Mouse (Mus musculus) 416B (cell line): Measurements from ENCODE around the gene Gm20388.
A peak's percentile ranks its signal among the peaks of the same experiment; 100 is the strongest.
"Not testable (repeated sequence)": the region's sequence is repeated elsewhere in the genome, so short reads cannot be mapped to it uniquely, and the experiment has no call there.

Experiments
- DNase-seq: peaks from one replicate; pipeline ENCODE4 v3.0.0; 2011; ENCODE audit warnings: low read depth

The Gm20388 gene

DNA sequence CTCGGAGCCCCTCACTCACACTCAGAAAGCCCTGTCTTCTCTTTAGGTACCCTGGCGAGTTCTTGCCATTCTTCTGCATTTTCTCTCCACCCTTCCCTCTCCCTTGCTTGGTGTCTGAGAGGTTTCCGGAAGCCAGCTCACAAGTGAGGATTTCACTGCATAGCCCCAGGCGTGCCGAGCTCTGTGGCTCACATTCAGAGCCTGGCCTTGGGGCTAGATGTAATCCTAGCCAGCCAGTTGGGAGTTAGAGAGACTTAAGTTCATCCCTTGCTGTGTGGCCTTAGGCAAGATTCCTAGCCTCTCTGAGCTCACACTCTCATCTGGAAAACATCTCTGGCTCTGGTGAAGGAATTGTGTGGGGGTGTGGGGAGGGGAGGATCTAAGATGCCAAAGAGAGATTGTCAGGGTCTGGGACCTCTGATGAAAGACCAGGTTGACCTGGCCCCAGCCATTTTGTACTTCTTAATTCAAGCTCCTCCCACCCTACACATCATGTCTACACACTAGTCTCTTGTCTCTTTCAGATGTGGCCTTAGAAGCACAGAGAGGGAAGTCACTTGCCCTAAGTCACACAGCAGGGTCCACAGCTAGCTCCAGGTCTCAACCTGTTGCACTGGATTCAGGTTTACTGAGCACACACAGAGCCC, 426.4 kb downstream of the Gm20388 start:
- DNase-seq = peak; percentile 88

DNA sequence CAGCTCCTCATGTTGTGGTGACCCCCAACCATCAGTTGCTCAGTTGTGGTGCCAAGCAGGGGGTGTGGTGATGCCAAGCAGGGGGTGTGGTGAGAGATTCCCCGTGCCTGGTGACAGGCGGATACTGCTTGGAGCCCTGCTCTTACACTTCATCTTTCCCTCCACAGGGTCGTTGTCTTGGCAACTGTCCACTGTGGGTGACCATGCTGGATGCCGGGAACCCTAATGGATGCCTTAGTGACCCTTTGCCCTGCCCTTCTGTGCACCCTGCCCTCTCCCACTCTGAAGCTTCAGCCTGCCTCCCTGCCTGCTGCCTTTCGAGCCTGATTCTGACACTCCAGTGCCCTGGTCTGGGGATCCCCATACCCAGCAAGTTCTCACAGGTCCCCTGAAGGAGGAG, 427.0 kb downstream of the Gm20388 start:
- DNase-seq = no peak

DNA sequence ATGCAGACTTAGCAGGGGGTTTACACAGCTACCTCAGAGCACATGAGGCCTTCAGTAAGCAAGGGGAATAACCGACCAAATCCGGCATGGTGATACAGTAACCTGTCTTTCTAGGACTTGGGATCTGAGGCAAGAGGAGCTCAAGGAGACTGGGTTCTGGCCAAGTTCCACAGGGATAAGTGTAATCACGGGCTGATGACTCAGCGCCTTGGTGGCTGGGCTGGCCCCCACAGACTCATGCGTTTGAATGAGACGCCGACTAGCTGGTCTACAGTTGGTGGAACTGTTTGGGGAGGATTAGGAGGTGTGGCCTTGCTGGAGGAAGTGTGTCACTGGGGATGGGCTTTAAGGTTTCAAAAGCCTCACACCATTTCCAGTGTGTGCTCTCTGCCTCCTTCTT, 428.0 kb downstream of the Gm20388 start:
- peak; percentile 48 for DNase-seq

DNA sequence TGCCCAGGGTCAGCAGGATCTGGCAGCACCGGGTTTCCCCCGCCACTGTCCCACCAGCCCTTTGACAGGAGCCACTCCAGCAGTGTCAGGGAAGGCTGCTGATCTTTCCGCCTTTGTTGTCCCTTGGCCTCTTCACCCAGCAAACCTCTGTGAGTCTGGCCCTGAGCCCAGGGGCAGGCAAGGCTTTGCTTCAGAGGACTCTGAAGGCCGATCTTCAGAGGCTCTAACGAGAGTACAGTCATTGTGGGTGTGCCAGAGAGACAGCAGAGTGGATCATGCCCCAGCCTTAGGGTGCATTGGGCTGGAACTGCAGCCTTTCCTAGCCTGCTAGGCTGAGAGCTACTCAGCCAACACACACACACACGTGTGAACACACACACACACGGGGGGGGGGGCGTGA, 429.1 kb downstream of the Gm20388 start:
- DNase-seq = no peak

DNA sequence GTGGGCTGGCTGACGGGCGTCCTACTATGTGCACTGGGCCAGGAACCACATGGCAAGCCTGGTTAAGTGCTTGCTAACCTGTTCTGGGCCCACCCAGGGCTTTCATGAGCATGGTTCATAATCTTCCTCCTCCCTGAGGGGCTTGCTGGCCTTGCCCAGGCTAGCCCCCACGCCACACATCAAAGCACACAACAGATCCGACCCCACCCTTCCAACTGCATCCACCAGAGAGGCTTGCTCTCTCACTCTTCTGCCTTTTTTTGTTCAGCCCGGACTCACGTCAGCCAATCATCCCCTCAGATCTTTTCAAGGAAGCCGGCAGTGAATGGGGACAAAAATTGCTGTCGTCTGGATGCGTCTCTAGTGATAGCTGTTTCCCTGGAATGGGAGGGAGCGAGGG, 430.5 kb downstream of the Gm20388 start:
- DNase-seq = no peak

DNA sequence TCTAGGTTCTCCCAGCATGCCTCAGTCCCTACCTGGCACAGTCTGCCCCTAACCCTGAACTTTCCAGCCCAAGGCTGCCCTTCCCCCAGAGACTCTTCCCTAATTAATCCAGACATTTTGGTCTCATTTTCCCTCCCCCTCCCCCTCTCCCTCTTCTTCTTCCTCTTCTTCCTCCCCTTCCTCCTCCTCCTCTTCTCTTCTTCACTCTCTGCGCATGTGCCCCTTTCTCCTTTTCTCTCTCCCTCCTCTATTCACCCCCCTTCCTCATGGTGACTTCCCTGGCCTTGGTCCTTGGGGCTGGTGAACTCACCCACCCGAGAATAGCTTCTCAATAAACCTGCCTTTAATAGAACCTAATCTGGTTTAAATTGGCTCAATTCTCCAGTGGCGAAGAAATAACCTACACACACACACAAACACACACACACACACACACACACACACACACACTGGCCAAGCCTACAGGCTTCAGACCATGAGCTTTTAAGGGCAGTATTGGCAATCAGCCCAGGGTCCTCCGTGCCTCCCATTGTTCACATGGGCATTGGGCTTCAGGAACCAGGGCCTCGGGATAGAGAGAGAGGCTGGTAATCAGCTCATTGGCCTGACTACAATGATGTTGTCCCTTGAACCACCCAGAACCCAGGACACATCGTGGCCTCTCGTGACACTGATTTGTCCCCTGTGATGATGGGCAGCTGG, 432.4 kb downstream of the Gm20388 start:
- no peak for DNase-seq

DNA sequence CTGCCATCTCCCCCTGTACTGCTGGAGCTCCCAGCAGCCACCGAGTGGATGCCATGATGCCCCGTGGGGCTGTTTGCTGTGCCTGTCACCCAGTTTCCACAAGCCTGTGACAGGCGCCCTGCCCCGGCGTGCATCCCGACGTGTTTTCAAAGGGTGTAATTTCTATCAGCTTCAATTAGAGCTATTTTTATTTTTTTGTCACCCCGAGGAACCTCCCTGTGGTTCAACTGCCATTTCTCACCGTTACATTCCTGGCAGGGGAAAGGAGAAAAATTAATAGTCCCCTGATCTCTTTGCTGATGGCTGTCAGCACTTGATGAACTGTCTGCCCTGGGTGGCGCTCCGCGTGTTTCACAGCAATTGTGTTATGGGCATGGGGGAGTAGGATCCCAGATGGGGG, 432.9 kb downstream of the Gm20388 start:
- no peak for DNase-seq

DNA sequence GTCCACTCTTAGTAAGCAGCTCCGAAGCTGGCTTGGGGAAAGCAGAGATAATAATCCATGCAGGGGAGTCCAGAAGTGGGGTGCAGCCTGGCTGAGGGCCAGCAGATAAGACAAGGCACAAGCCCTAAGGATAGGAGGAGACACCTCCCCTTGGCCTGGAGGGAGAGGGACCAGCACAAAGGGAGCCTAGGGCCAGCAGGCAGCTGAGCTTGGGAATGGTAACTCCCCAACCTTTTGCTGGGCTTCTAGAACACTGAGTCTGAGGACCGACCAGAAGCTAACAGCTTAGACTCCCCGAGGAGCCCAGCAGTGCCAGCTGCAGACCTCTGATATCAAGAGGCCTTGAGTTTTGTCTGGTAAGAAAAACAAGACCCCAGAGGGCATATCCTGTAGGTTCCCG, 433.5 kb downstream of the Gm20388 start:
- DNase-seq = no peak

DNA sequence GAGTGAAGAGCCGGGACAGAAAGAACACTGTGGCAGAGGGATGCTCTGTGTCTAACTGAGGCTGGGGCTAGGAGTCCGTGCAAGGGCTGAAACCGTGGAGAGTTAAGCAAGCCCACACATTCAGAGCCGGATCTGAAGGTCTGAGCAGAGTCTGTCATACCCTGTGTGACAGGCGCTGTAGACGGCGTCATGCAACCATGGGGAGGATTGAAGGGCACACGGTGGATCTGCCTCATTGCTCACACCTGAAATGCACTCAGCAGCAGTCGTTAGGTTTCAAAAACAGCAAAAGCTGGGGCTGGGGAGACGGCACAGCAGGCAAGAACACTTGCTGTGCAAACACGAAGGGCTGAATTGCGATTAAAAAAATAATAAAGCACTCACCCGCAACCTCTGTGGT, 433.9 kb downstream of the Gm20388 start:
- no peak for DNase-seq

DNA sequence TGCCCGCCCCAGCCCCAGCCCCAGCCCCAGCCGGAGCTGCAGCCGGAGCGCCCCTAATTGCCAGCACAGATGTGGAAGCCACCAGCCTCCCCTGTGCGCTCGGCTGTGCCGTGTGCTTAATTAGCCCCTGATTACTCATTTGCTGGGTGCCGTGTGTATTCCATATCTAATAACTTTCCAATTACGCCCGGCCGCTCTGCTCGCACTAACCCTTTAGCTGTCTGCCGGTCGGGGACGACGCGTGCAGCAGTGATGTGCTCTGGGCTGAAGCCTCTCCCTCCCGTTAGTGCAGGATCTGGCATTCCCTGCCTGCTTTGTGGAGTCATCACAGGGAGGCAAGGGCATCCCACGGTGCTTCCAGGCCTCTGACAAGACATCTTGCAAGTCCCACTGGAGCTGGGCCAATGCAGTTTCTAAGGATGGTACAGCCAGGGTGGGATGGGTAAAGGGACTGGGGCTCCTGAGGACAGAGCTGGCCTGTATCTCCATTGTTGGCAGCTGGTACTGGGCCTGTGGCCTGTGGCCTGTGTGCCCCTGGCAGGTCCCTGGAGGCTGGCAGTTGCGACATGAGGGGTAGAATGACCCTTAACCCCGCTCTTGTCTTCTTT, 437.2 kb downstream of the Gm20388 start:
- no peak for DNase-seq

DNA sequence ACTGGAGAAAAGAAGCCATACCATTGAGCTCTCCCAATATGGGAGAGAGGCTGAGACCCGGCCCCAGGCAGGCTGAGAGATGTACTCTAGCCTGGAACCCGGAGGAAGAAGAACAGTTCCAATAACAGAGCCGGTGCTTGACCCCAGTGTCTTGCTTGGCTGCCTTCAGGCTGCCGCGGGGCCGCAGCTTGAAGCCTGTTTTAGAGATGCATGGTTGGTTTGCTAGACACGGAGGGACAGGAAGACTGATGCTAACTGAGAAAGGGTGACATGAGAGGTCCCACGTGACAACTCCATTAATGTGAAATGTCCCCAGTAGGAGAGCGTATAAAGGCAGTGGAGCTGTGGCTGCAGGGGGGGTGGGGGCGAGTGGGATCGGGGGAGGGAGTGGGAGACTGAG, 438.3 kb downstream of the Gm20388 start:
- no peak for DNase-seq

DNA sequence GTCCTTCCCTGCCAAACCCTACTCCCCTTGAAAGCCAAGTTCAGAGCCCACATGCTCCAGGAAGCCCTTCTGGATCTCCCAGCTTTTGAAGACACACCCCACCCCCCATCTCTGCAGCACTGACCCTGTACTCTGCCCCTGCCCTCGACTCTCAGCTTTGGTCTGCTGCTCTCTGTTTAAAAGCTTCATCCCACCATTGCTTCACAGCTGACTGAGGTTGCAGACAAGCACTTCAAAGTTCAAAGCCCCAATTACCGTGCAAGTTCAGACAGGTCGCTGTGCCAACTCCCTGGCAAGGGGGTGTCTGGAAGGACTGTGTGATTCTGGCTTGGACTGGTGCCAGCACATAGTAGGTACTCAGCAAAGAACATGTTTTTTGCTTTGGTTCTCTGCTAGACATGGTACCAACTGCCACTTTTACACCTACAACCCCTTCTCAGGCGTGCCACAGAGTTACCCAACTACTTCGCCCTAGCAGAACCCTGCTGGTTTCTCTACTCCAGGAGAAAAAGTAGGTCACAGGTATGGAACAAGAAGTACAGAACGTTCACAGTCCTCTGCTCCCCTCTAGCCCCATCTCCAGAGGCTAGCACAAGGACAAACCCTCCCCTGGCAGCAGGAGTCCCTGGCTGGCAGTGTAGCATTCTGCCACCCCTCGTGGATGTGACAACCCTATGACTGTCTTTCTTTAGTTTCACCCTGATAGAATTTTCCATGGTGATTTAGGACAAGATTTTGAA, 440.9 kb downstream of the Gm20388 start:
- no peak for DNase-seq

DNA sequence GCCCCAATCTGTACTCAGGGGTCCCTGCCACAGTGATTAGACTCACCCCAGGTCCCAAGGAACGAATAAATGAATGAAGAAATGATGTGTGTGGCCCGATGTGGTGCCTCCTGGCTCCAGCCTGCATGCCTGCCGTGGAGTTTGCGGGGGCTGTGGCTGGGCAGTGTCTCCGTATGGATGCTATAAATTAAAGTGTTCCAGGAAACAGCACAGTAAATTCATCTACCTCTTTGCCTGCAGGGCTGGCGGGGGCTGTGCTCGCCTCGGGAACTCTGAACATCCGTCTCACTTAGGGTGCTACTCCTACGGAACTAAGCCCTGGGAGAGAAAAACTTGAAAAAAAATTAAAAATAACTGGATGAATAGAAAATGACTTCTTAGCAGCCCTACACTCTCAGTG, 441.5 kb downstream of the Gm20388 start:
- no peak for DNase-seq

DNA sequence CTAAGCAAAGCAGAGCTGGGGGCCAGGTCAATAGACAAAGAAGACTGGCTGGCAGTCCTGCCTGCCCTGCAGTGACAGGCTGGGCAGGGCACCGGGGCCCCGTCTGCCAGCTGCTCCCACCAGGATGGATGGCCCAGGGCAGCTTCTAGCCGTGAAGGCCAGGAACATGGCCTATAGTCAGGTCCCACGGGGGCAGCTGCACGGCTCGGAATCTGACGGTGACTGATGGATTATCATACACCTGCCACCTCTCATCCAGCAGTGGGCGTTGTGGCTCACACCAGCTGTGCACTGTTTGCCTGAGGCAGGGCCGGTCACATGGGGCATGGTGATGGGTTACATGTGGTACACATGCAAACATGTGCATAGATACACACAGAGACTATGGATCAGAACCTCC, 445.4 kb downstream of the Gm20388 start:
- DNase-seq = no peak

DNA sequence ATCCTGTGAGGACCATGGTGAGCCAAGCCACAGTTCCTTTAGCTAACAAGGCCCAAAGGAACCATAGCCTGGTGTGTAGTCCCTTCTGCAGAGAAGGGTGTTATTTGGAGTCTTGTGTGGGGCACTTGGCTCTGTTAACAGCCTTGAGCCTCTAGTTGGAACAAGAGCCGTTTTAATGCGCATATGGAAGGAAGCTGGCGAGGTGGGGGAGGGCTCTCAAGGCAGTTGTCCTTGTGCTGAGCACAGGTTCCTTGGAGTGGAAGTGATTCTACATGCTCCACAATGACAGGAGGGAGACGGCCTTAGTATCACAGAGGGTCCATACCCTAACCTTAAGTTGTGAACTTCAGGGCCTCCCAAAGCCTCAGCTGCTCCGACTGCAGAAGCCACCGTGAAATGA, 446.9 kb downstream of the Gm20388 start:
- DNase-seq = no peak

DNA sequence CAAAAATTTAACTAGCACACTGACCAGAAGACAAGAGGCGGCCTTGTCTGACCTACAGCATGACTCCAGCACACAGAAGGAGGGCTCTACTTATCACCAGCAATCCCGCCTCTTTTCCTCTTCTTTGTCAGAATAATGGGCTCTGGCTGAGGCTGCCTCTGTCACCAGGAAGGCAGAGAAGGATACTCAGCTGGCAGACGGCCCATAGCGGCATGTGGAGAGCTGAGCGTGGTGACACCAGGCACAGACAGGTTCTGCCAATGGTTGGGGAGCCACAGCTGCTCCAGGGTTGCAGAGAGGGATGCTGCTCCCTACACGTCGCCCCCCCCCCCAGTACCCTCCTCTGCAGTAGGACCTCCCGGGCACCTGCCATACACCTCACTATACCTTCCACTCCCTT, 450.7 kb downstream of the Gm20388 start:
- DNase-seq = no peak

DNA sequence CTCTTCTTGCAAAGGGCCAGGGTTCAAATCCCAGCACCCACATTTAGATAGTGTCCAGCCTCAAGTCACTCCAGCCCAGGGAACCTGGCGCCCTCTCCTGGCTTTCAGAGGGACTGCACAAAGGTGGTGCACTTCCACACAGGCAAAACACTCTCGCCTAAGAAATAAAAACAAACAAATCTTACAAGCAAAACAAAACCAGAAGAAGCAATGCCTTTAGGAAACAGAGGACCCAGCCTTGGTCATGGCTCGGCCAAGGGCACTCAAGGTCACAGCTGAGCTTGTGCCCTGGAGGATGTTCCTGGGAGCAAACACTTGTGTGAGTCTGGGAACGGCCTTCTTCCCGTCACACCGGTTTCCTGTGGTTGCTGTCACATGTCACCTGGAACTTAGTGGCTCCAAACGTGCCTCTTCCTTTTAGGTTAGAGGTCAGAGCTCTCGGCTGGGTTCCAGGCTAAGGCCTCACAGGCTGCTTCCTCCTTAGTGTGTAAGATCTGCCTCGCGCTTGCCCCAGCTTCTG, 453.0 kb downstream of the Gm20388 start:
- peak; percentile 93 for DNase-seq

DNA sequence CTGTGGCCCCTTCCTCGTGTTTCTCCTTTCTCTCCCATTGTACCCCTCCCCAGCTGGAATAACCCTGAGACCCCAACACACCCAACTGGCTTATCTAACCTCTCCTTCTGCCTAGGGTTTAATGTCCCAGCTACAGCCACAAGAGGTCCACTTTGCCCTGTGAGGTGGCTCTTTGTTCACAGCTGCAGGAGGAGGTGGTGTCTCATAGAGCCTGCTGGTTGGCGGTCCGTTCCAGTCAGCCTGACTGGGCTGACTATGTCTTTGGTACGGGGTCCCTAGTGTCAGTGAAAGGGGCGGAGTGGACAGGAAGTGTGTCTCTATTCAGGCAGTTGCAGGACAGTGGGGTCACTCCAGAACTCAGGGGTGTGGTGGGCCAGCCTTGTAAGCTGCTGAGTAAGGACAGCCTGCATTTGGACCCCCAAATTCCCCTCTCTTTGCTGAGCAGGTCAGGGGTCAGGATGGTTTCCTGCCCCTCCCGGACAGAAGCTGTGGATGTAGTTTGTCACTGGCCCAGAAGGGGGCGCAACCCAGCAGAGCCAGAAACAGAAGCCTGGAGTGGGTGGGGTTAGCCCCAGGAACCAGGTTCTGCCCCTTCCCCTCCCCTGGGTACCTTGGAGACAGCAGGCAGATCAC, 453.6 kb downstream of the Gm20388 start:
- DNase-seq = peak; percentile 85

DNA sequence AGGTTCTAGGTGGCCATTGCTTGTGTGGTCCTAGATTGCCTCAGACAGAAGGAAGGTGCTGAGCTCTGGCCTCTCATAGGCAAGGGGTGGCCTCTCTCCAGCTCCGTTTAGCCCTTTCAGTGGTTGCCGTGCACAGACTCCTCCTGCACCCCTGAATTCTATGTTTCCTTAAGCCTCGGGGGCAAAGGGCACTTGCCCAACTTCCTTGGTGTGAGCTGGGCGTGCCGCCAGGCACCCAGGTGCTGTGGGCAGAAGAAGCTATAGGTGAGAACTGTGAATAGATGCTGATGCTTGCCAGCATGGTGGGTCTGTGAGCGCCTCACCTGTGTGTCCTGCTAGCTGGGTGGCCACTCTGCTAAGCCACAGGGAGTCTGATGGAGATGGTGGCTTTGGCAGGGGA, 456.2 kb downstream of the Gm20388 start:
- no peak for DNase-seq

DNA sequence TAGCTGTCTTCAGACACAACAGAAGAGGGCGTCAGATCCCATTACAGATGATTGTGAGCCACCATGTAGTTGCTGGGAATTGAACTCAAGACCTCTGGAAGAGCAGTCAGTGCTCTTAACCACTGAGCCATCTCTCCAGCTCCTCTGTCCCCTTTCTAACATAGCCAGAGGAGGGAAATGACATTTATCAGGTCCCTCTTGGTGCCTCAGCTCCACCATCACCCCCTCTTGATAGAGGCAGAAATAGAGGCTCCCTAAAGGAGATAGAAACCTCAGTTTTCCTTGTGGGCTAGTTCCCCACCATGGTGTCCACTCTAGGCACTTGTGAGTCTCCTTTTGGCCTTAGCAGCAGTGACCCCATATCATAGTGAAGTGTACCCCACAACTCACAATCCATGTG, 457.6 kb downstream of the Gm20388 start:
- not testable (repeated sequence) for DNase-seq

DNA sequence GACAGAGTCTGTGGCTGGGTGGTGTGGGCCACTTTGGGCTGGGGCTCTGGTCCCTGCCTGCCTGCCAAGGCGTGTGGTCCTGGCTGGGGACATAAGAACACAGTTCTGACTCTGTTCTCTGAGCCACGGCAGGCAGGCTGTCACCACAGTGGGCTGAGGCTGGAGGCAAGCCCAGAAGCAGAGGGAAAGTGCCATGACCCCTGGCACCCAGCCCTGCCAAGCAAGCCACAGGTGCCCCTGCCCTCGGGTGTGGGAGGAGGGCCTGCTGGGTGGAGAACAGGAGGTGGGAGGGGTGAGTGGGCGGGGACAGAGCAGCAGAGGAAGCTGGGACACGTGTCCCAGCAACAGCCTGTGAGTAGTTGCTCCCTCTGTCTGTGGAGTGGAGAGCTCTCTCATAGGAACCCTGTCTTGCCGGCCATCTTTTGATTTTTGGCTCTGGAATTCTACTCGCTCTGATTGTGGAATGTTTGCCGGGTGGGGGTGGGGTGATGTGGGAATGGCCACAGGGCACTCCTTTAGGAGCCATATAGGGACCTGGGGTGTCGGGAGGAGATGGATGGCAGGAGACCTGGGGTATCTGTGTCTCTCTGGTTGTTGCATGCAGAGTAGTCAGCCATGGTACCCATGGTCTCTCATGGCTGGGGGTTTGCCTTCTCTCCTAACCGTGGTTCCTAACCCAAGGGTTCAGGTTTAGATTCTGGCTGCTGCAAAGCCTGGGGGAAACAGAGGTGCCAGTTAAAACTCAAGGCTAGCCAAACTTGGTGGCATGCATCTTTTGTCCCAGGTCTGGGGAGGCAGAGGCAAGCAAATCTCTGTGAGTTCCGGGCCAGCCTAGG, 458.4 kb downstream of the Gm20388 start:
- DNase-seq = peak; percentile 99
